Mouse (Mus musculus) right cerebral cortex, postnatal 14 days (tissue): ENCODE results near the gene Rnf181.

Source experiments
- DNase-seq: peaks from one replicate; pipeline ENCODE4 v3.0.0; 2022

Rnf181 gene

DNA sequence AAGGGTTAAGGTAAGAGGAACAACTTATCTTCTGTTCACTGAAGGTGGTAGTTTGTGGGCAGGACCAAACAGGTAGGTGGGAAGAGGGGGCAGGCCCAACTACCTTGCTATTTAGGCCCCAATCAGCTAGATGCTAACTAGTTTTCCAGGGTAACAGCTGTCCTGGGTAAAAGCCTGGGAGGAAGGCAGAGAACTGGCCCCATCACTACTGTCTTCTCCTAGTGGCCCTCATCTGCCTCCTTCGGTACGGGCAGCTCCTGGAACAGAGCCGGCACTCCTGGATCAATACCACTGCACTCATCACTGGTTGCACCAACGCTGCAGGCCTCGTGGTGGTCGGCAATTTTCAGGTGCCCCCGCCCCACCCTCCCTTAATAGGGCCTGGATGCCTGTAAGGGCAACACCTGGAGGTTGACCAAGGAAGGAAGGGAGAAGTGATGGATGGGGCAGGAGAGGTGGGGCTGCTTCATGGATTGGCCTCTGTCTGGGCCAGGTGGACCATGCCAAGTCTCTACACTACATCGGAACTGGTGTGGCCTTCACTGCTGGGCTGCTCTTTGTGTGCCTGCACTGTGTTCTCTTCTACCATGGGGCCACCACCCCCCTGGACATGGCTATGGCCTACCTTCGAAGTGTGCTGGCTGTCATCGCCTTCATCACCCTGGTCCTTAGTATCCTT is 8.5 kb downstream of the Rnf181 start:
- DNase-seq = no peak

DNA sequence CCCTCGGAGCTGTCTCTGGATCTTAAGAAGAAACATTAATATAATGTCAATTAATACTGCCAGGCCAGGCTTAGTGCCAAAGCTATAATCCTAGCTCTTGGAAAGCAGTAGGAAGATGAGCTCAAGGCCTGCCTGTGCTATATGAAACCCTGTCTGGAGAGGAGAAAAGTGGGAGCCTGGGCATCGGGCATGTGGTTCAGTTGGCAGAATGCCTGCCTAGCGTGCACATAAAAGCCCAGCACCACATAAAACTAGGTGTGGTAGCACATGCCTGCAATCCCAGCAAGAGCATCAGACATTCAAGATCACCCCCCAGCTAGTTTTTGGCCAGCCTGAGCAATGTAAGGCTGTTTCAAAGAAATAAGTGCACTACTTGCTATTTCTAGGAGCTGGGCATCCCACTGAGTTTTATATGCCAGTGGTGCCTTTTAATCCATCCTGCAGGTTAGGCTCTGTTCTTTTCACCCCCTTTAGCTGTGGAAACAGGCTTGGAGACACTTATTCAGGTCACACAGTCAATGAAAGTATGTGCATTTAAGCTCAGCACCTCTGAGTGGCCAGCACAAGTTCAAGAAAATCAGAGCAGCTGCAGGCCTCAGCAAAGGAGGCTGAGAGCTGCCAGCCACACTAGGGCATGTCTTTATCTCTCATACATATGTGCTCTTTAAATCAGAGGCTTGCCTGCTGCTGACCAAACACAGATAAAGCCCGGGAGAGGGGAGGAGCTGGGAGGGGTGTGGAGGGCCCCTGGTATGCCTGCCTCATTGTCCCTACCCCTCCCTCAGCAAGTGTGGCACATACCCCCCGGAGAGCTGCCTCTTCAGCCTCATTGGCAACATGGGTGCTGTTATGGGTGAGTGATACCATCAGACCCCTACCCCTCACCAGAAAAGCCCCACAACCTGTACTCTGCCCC is 9.3 kb downstream of the Rnf181 start:
- DNase-seq = no peak

DNA sequence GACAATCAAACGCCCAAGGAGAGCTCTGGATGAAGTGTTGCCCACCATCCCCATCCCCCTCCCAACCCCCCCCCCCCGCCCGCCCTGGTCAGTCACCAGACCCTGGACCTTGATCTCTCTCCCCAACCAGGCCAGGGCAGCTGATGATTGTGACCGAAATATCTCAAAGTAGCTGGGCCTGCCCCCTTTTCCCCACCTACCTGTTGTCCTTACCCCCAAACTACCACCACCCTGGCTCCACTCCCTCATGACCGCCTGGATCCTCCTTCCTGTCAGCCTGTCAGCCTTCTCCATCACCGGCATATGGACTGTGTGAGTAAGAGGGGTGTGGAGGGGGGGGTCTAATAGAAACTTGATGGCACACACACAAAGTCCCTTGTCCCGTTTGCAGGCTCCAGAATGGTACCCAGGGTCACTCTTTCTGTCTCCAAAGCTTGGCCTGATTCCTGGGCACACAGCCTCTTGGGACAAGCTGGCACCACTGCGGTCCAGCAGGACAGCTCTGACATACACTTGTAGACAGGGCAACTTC is 10.7 kb downstream of the Rnf181 start:
- DNase-seq = no peak

DNA sequence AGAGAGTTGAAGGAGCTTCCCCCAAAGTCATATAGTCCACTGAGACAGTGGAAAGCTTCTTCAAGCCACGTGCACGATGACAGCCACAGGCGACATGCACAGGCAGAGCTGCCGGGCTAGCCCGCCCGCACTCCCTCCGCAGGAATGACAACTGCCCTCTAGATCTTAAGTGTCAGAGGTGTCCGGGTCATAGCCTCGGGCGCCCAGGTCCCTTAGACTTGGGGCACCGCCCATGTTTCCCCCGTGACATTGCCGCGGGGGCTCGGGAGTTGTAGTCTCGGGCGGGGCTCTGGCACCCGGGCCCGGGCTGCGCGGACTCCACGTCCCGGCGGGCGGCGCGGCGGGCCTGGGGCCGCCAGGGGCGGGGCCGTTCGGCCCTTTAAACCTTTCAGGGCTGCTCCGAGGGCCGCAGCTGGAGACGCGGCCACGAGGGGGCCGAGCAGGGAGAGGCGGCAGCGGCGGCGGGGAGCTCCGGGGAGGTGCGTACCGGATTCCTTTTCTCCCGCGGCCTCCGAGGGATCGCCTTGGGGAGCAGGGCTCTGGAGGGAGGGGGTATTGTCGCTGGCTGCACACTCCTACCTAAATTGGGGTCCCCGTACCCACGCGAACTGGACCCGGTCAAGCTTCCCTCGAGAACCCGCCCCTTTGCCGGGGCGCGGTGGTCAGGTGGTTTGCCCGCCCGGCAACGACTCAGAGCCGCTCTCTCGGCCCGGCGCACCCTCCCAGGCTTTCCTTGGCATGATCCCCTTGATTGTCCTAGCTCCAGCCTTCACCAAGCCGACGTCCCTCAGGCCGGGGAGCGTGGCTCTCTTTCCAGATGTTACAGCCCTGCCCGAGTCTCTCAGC is 11.5 kb downstream of the Rnf181 start, which contains the start of gene Tmem150a:
Gene Tmem150a, plus strand, starts transcription at position 382 of the 846 bp plus-strand sequence.
- DNase-seq = peak; percentile 78

DNA sequence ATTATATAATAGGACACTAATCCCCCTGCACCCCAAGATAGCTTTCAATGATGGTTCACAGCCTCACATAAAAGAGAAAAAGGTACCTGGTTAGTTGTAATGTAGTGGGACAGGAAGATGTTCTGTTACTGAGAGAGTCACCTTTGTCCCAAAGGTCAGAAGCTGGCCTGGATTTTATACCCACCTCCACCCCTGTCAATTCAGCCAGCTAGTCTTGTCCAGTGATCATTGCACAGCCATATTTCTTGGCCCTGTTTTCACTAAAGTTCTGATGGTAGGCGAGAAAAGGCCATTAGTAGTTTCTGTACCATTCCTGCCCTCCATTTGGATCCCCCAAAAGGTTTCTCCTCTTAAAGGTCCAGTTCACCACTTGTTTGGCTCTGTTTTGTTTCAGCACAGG is 12.7 kb downstream of the Rnf181 start:
- DNase-seq = no peak

DNA sequence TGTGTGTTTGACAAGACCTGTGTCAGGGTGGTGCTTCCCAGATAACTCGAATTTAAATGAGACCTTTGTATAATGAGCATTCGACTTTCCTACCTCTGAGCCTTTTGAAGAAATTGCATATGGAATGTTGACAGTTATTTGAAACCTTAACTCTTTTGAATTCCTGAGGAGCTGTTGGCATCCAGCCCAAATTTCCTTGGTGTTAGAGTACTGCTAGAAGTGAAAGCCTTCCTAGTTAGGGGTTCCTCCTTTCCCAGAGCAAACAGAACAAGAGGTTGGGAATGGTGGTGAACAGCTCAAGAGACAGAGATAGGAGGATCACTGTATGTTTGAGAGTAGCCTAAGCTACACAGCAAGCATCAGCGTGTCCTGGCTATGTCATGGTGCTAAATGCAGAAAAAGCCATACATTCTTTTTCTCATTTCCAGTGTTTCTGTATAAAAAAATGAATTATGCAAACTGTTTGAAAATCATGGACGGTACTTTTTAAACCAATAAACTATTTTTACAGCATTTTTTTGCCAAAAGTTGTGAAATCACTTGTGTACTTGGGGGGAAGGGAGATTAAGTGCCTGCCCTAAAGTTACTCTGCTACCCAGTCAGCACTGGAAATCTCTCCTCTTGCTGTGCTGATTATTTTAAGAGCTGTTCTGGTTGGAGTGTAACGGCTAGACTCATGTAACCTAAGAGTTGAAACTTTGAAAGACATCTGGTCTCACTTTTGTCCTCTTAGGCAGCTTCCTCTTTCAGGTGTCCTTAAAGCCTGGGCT is 13.9 kb downstream of the Rnf181 start:
- peak; percentile 48 for DNase-seq

DNA sequence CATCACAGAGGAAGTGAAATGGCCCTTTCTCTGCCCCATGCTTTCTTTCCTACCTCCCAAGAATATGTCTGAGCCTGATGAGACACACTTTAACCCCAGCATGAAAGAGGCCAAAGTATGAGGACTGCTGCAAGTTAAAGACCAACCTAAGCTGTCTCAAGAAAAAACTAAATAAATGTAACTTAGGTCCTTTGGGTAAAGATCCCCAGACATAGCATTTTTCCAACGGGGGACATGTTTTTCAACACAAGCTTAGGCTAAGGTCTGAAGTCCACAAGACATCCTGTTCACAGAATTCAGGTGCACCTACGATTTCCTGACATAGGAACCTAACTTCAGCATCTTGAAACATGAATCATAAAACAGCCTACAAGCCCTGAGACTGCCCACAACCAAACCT is 16.5 kb downstream of the Rnf181 start:
- no peak for DNase-seq

DNA sequence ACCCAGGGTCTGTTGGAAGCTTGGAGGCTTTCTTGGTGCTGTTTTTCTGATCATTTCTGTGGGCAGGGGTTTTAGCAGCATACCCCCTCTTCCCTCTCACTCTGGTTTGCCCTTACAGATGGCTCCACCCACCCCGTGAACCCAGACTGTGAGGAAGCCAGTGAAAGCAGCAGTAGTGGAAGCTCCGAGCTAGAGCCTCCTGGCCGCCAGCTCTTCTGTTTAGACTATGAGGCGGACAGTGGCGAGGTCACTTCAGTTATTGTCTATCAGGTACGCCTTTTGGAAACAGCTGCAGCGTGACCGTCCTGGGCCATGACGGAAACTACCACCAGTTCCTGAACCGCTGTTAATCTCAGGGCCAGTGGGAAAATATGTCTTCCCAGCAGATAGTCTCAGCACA is 18.3 kb downstream of the Rnf181 start:
- DNase-seq = no peak

DNA sequence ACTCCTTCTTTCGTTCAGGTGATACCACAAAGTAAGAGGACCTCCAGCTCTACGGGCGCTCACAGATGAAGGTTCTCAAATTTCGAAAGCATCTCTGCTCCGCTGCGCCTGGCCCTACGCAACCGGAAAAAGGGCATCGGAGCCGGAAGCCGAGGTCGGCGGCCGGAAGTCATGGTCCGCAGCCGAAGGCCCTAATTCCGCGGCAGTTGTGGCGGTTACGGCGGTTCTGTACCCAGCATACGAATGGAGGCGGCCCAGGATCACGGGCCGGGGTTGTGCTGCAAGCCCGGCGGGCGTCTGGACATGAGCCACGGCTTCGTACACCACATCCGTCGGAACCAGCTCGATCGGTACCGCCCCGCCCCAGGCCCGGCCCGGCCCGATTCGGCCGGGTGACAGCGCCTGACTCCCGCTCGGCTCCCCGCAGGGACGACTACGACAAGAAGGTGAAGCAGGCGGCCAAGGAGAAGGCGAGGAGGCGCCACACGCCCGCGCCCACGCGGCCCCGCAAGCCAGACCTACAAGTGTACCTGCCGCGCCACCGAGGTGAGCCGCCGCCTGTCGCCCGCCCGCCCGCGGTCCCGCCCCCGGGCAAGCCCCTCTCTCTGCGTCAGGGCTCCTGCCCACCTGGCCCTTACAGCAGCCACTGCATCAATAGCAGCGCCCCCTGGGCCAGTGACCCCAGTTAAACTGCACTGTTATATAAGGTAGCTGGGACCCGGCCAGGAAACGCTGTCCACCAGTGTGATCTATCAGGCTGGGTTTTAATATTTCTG is 19.4 kb downstream of the Rnf181 start, which contains the start of gene 0610030E20Rik:
Gene 0610030E20Rik, plus strand, starts transcription at position 152 of the 776 bp plus-strand sequence.
- peak; percentile 68 for DNase-seq

DNA sequence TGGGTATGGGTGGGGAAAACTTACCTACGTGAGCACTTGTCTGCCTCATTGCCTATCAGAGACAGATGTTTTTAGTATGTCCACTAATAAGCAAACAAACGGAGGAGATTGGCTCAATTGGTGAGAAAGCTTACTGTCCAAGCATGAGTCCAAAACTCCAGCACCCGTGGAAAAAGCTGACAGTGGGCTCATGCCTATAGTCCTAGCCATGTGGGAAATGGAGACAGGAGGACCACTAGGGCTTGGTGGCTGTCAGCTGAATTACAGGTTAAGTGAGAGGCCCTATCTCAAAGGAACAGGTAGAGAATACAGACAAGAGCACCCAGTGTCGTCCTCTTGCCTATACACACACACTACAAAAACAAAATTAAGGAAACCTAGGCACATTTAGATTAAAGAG is 20.5 kb downstream of the Rnf181 start:
- no peak for DNase-seq

DNA sequence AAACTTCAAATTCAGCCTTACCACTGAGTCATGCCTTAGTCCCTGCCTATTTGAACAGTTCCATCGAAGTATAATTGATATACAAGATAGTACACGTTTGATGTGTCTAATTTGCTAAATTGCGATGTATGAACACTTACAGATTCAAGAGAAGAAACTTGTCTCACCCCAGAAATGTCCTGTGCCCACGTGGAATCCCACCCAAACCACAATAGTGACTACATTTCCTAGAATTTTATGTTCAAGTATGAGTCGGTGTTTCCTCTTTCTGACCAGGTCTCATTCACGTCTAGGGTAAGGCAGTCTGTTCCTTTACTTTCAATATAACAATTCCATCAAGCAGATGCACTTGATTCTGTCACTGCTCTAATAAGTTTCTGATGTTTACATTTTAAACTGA is 21.1 kb downstream of the Rnf181 start:
- DNase-seq = no peak

DNA sequence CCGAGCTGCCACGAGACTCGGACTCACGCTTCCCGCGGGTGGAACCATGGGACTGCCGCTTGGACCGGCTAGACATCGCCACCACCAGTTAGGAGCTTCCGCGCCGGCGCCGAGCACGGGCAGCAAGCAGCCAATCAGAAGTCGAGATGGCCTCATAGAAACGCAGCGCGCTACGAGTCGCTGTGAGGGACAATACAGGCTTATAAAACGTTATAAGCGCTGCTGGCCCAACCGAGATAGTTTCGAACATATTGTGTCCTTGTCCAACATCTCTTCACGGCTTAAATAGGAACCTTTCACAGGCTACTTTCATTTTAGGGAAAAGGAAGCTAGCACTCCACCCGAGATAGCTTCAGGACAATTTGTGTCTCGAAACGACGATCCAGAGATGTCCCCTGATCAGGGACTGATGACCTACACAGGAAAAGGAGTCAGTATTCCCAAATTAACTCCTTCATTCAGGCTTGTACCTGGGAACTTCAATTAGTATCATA is 21.6 kb downstream of the Rnf181 start, which contains the start of gene Usp39:
Gene Usp39, minus strand, starts transcription at position 111 of the 494 bp plus-strand sequence.
- DNase-seq = peak; percentile 93

DNA sequence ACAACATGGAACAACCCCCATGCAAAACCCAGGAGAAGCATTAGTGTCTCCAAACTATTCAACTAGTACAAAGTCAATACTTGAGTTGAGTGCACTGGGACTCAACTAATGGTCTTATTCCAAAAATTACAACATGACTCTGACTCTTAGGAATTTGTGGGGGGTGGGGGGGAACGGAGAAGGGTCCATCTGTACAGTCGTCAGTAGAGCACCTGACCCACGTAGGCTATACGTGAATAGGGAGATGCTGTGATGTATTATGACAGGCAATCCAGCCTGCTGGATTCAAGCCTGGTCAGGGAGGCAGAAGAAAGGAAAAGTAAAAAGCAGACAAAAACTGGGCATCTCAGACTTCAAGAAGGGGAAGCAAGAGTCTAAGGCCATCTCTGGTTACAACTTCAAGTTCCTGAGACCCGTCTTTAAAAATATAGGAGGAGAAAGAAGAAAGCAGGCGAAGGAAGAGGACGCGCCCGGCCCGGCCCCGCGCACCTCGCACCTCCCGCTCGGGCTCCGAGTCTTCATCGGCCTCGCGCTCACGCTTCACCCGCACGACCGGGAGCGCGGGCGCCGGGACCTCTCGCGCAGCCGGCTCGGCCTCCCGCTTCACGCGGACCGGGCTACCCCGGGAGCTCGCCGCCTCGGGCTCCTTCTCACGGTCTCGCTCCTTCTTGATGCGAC is 22.2 kb downstream of the Rnf181 start:
- no peak for DNase-seq

DNA sequence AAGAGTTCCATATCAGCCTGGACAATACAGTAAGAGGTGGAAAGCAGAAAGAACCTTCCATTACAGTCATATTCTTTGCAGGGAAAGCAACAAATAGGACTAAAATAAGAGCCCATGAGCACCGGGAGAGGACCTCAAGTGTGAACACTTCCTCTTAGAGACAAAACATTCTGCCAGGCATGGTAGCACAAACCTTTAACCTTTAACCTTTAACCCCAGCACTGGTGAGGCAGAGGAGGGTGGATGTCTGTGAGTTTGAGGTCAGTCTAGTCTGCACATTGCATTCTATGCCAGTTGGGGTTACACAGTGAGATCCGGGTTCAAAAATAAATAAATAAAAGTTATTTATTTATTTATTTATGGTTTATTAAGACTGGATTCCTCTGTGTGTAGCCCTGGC is 26.3 kb downstream of the Rnf181 start:
- no peak for DNase-seq

DNA sequence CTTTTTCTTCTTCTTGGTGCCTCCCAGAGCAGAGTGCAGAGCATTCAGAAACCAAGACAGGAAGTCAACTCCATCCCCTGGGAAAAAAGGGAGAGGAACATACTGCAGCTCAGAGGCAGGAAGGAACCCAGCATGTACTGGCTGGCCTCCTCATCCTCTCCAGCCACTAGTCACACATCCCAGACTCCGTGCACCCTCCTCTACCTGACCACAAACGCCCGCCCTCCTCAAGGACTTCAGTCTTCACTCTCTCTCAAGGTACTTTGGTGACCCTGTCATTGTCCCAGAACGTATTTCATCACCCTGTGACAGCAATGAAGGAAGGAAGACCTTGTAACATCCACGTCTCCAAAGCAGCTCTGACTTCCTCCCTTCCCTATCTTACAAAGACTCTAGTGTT is 33.6 kb downstream of the Rnf181 start:
- DNase-seq = no peak

DNA sequence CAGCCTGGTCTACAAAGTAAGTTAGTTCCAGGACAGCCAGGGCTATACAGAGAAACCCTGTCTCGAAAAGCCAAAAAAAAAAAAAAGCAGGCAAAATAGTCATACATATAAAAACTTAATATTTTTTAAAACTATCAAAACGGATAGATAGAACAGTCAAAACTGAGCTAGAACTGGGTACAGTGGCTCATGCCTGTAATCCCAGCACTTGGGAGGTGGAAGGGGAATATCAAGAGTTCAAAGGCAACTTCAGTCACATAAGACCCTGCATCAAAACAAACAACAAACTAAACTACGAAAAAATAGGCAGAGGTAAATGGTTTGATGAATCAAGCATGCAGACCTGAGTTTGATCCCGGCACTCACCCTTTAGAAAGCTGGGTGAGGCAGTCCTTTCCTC is 36.6 kb downstream of the Rnf181 start:
- DNase-seq = no peak

DNA sequence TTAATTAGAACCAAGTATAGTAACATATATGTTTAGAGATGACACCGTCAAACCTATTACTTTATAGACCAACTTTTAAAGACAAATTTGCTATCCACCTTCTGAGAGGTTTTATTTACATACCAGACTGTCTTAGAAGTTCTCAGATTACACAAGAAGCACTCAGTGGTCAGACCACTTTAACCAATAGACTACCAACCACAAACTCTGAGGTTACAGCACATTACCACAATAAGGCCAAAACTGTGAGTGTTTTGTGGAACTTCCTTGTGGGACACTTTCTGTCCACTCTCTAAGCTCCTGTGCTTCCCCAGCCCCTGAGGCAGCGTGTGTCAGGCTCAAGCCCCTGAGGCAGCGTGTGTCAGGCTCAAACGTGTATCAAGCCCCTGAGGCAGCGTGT is 37.7 kb downstream of the Rnf181 start:
- no peak for DNase-seq

DNA sequence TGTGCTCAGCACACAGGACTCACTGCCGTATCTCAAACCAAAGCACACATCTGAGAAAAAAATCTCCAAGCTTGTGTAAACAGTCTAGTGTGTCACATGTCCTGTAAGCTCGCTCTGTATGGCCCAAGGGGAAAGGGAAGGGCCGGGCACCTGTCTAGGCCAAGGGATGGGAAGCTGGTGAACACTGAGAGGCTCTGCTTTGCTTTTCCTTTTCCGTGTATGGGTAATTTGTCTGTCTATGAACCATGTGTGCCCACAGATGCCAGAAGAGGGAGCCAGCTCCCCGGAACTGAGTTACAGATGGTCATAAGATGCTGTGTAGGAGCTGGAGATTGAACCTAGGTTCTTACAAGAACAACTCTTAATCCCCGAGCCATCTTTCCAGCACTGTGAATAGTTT is 40.5 kb downstream of the Rnf181 start:
- peak; percentile 21 for DNase-seq

DNA sequence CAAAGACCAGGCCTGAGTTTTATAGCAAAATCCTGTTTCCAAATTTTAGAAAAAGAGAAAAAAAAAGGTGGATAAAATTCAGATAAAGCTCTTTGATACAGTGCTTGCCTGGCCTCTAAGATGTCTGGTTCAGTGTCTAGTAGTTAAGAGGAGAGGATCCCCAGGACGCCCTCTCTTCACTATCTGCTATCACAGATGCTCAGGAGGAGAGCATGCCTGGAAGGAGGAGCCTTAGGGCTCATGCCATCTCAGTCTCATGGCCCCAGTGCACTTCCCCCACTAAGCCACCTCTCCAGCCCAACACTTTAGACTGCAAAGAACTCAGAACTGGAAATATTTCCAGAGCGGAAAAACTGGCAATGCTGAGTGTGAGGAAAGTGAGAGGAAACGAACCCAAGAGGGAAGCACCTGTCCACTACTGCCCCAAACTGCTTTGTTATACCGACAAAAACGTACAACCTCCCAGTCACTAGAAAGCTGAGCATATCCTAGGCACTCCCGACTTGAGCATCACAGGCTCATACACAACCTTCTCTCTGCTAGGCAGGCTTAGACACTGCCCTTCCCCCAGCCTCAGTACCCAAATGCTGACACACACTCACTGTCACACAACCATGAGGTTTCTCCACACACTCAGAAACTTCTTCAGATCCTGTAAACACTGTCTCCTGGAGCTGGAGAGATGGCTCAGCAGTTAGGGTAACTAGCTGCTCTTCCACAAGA is 42.8 kb downstream of the Rnf181 start:
- DNase-seq = no peak

DNA sequence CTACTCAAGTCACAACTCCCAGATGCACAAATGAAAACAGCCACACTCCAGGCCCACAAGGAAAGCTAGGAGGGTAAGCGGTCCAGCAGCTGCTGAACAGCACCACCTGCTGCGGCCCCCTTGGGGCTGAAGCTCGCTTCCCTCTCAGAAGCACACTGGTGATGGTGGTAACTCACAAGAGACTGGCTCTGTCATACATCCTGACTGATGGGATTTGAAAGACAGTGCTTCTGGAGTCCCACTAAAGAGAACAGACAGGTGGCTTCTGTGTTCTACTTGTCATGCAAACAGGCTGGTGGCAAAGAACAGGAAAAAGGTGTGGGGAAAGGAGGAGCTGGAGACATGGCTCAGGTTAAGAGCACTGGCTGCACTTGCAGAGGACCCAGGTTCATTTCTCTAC is 43.8 kb downstream of the Rnf181 start:
- DNase-seq = no peak
